Mouse (Mus musculus): Measurements from ENCODE around the gene Klrb1c.
A peak's percentile ranks its signal among the peaks of the same experiment; 100 is the strongest.
"Not testable (repeated sequence)": the region's sequence is repeated elsewhere in the genome, so short reads cannot be mapped to it uniquely, and the experiment has no call there.

Gene Klrb1c

DNA sequence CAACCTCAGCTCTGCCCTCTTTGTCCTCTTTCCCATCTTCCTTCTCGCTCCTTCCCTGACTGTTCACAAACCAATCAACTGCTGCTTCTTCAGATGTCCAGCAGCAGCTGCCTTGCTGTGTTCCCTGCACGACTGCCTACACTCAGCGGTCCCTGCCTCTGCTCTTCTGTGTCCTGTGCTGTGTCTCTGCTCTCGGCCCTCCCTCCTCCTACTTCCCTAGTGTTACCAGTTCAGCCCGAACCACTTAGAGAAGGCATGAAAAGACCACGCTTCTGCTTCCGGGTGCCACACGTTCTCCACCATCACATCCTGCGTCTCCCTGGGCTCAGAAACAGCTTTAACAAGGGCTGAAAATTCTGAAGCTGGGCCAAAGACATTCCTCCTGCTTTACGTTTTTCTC lies 34.8 kb downstream of the Klrb1c start:
- DNase-seq = peak; percentile 20 to 32

DNA sequence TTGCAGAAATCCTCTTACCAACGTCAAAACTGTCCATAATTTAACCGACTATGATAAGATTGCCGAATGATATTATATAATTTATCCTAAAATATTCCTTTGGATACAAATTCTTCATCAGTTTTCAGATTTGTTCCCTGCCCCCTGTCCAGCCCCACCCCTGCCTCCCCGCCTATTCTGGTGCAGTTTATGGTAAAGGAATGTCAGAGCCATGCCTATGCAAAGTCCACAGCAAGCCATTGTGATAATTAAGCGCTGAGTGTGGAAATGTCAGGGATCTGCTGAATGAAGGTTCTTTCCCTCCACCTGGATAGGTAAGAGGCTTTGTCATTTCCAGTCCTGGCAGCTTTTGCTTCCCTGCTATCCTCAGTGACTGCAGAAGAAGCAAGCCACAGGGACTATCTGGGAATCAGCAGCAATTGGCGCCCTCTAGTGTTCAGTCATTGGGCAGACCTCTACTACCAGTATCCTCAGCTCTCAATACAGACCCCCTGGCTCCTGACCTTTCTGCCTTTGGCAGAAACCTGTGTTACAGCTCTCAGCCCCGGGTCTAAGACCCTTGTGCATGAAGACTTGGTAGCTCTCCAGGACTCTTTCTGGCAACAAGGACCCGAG lies 35.3 kb downstream of the Klrb1c start:
- peak; percentile 79 to 87 for DNase-seq

DNA sequence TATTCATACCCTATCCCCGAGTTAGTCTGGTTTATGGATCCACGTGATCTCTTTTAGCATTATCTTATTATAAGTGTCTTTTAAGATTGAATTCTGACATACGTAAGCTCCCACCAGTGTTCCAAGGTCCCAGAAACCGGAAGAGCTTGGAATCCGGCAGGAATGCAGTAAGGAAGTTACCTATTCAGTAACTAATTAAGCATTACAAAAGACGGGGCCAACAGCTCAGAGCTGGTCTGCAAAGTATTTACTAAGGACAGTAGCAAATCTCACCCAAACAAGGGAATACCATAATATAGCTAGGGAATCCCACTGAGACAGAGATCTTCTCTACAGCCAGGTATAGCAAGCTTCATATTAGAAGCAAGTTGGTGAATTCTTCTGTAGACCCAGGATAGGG lies 42.0 kb downstream of the Klrb1c start:
- DNase-seq = not testable (repeated sequence)

DNA sequence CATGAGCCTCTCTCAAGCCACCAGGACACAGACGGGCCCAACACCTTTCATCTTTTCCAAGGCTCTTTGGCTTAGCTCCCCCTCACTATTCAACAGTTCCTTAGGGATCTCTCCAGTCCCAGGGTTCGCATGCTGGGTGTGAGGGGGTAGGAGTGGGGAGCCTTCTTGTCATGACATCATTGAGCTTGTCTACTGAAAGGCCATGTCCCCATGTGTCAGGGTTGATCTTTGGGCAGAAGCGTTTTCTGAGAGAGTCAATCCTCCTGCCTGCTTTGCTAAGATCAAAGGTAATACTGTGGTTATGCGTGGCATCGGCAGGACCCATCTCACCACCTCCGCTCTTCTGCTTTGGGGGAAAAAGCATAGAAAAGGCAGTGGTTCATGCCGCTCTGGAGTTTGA lies 51.6 kb downstream of the Klrb1c start:
- DNase-seq = no peak

DNA sequence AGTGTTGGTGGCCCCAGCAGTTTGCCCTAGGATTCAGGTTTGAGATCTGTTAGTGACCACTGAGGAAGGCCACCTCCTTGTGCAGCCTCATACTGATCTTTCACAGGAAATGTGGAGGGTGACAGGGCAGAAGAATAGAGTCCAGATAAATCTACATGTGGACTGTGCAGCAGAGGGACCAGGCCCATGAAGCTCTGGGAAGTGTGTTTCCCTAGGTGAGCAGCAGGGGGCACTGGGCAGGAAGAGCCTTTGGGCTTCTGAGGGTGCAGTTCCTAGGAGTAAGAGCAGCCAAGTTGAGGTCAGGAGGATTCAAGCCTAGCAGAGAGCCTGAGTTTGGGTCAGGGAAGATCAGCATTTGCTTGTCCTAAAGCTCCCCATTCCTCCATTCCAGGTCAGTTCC lies 52.9 kb downstream of the Klrb1c start:
- peak; percentile 6 to 8 for DNase-seq

DNA sequence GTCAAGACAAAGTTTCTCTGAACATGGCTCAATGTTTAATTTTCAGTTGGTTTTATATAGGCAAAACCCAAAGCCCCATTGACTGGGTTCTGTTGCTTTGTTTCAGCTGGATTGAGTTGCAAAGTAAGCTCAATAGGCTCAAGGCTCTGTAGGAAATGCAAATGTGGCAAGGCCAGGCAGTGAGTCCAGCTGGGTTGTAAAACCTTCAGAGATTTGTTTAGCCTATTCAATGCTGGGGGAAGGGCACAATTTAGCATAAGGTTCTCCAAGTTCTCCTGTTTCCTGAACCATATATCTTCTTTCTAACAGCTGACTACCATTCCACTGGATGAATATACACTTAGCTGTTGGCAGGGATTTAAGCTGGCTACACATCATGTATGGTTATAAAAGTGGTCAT lies 54.1 kb downstream of the Klrb1c start:
- no peak for DNase-seq

DNA sequence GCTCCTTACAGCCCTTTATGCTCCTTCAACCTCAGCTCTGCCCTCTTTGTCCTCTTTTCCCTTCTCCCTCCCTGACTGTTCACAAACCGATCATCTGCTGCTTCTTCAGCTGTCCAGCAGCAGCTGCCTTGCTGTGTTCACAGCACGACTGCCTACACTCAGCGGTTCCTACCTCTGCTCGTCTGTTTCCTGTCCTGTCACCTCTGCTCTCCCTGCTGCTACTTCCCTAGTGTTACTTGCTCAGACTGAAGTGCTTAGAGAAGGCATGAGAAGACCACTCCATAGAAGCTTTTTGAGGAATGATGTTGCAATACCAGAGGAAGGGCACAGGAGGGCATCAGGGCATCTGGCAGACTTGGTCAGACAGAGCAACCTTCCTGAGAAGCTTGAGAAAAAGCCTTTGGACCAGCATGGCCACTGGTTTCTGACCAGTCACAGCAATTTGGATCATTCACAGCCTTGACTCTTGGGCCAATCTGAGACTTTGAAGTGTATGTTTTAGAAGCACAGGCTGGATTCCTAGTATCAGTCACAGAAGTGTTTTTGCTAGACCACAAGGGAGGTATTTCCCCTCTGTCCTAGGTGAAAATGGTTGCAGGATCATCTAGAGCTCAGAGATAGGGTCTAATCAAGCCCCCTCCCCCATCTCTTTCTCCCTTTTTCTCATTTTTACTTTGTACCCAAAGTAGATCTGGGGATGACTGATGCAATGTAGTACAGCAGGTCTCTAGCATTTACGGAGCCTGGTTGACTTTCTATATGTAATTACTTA lies 54.9 kb downstream of the Klrb1c start:
- DNase-seq = no peak

DNA sequence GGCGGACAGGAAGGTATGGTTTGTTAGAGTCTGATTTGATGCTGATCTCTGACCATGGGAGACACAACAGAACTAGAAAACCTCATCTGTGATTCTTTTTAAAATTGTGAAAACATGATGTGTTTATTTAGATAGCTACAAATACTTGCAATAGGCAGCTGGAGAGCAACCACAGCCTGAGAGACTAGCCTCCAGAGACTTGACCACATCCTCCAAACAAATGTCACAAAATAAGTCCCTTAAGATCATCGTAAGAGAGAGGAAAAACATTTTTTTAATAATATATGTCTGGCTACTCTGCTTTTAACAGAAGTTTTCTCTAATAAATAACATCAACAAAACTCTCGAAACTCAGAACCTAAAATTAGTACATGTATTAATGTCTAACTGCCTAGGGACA lies 57.0 kb downstream of the Klrb1c start:
- DNase-seq = no peak

Data from cerebellum, postnatal 36 days (tissue).